Mouse (Mus musculus) forebrain, embryonic 16.5 days (tissue): ENCODE measurements around the gene Gimap9. TPM values are rescaled to one million over a fixed set of nuclear protein-coding genes. Genes with fewer than 3 reads are reported as not detected.

Experiments
- ATAC-seq: fragments of 200-750 bp; cut with Nextera tagmentation; 2 replicates; pipeline ENCODE4 v1.8.0; 2017; ENCODE audit warnings: mild to moderate bottlenecking, moderate library complexity
- H3K27ac ChIP-seq: fragments of 300-500 bp; sonication (generic); 2 replicates; pipeline ENCODE4 v1.5.1; 2014; ENCODE audit warnings: low read length, control low read depth
- H3K27me3 ChIP-seq: fragments of 300-500 bp; sonication (generic); replicated peaks from 2 replicates; pipeline ENCODE4 v1.6.1; 2014; ENCODE audit warnings: low read length; ENCODE audit not compliant: control insufficient read depth, insufficient read depth
- H3K36me3 ChIP-seq: fragments of 300-500 bp; sonication (generic); 2 replicates; pipeline ENCODE4 v1.6.1; 2014; ENCODE audit not compliant: control insufficient read depth, insufficient read depth
- H3K4me1 ChIP-seq: fragments of 300-500 bp; sonication (generic); replicated peaks from 2 replicates; pipeline ENCODE4 v1.6.1; 2014; ENCODE audit warnings: low read length; ENCODE audit not compliant: control insufficient read depth, insufficient read depth
- H3K4me2 ChIP-seq: fragments of 300-500 bp; sonication (generic); 2 replicates; pipeline ENCODE4 v1.6.1; 2014; ENCODE audit warnings: mild to moderate bottlenecking, low read length, control low read depth
- H3K4me3 ChIP-seq: fragments of 300-500 bp; sonication (generic); replicated peaks from 2 replicates; pipeline ENCODE4 v1.5.1; 2014; ENCODE audit warnings: mild to moderate bottlenecking, low read length, control low read depth
- H3K9ac ChIP-seq: fragments of 300-500 bp; sonication (generic); replicated peaks from 2 replicates; pipeline ENCODE4 v1.6.1; 2014; ENCODE audit warnings: low read depth, low read length, control low read depth
- H3K9me3 ChIP-seq: fragments of 300-500 bp; sonication (generic); 2 replicates; pipeline ENCODE4 v1.6.1; 2016; ENCODE audit warnings: low read length; ENCODE audit not compliant: control insufficient read depth
- WGBS: fragments of 180-500 bp; shearing (Covaris S2); extraction: QIAGEN DNeasy Blood & Tissue Kit; methylation state at CpG from one replicate; pipeline ENCODE4 v1.1.7; 2014; 5-methylcytosine and 5-hydroxymethylcytosine counted together
- polyA plus RNA-seq: library from polyadenylated mRNA; unstranded; fragments of >200 nt; fragmentation: Nextera tagmentation; extraction: Ambion mirVana; gene quantifications from 2 replicates; pipeline ENCODE4 v1.2.1, GENCODE M21; 2015

Gene Gimap9
- polyA plus RNA-seq, 1 experiment from 2014 or later = 2.0 TPM

DNA sequence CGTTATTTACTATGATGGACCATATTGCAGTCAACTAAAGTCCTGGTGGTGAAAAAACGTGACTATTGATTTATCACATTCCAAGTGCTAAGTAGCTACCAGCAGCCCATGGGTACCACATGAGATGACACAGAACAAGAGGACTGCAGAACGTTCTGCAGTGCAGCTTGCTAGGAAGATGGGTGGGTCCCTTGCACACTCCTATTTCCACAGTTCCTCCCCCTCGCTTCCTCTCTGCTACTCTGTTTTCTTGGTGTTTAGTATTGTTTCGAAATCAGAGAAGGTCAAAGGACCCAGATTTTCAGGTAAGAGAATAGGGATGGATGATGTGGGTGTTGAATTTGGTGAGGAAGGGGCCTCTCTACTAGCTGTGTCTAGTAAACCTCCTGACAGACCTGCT, 8.4 kb downstream of the Gimap9 start, which contains the start of gene Gimap4:
Gene Gimap4 (plus strand): TSS at position 231 of the 400 bp plus-strand sequence.
- Histone ChIP-seq H3K4me1 (no peaks in the 10 kb centered on the region), H3K36me3 (no peaks in the 10 kb centered on the region), H3K9me3 (no peaks in the 10 kb centered on the region), H3K9ac (no peak within 1 kb of the TSS), H3K4me2 (no peak within 1 kb of the TSS), H3K27ac (no peak within 1 kb of the TSS), H3K27me3 (no peaks in the 10 kb centered on the region), H3K4me3 (no peak within 1 kb of the TSS)
- 77% methylated on average over 5 of the region's 5 CpGs for WGBS
- ATAC-seq = no peak

DNA sequence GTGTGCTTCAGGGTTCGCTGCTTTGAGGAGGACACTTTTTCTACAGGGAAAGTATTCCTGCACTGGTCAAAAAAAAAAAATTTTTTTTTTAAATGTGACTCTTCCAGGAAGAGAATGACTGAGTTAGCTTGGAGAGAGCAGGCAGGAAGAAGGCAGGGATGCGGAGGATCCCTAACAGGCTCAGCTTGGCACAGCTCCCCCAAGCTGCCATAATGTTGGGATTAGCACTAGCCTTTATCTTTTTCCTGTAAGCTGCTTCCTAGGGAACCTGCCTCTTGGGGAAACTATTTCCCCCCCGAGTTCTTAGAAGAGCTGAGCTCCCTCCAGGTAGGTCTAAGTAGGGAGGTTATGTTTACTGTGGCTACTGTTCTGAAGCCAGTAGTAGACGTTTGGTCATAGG, 8.9 kb downstream of the Gimap9 start:
- Histone ChIP-seq H3K27ac (no peak overlapping the region), H3K36me3 (no peaks in the 10 kb centered on the region), H3K27me3 (no peaks in the 10 kb centered on the region), H3K4me2 (no peak overlapping the region), H3K4me3 (no peak overlapping the region), H3K9me3 (no peaks in the 10 kb centered on the region), H3K9ac (no peak overlapping the region), H3K4me1 (no peaks in the 10 kb centered on the region)
- ATAC-seq = no peak
- WGBS = 47% methylated on average over 4 of the region's 4 CpGs

DNA sequence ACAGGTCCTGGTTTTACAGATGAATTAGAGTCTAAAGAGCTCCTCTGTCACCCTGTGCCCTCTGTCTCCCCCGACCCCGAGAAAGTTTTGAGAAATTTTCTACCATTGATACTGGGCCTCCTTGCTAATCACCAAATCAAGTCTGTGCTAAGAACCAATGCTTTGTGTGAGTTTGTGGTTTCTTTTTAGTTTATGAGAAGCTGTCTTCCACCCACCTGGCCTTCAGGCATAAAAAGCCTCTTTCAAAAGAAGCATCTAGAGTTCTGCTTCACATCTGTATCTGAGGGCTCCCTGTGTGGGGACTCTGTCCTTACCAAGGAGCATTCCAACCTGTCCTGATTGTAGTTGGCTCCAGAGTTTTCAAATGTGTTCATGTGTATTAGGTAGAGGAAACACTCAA, 9.3 kb downstream of the Gimap9 start:
- no peaks in the 10 kb centered on the region for H3K4me1 ChIP-seq
- no peak for ATAC-seq
- H3K27ac ChIP-seq = no peak overlapping the region
- H3K4me3 ChIP-seq = no peak overlapping the region
- H3K27me3 ChIP-seq = no peaks in the 10 kb centered on the region
- no peak overlapping the region for H3K9ac ChIP-seq
- WGBS = 76% methylated on average over 2 of the region's 2 CpGs
- H3K36me3 ChIP-seq = no peaks in the 10 kb centered on the region
- H3K9me3 ChIP-seq = no peaks in the 10 kb centered on the region
- H3K4me2 ChIP-seq = no peak overlapping the region

DNA sequence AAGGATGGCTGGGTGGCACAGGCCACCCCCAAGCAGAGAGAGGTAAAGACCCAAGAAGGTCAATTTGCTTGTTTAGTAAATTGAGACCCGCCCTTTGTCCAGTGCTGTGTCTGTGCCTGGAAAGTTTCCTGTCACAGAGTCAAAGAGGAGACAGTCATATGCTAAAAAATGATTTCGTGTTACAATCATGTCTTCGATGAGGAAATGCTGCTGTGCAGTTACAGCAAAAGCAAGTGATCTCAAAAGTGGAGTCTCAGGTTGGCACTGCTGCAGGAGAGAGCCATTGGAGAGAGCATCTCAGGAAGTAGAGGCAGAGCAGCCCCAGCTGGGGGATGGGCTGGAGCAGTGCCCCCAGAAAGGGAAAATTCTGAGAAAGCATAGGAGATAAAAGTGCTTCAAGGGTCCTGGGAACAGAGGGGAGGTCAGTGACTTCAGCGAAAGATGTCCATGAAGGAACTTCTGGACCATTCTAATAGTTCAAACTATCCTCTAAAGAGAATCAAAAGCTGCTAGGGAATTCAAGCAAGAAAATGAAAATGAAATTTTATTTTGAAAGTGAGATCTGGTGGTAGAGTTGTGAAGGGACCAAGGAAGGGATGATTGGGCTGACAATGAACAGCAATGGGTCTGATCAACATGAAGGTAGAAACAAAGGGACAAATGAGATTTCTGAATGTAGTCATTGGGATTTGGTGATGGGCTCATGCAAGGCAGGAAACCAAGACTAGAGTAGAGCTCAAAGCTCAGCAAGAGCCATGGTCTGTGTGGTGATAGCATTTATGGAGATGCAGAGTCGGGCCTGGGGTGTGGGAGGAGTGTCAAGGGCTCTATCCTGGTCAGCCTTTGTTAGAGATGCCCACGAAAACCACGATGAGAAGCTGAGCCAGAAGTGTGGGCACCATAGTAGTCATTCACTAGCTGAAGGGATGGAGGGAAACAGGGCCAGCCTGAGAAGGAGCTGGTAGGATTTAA, 10.1 kb downstream of the Gimap9 start:
- no peak overlapping the region for H3K9ac ChIP-seq
- H3K27ac ChIP-seq = no peak overlapping the region
- H3K27me3 ChIP-seq = no peaks in the 10 kb centered on the region
- no peaks in the 10 kb centered on the region for H3K4me1 ChIP-seq
- no peak overlapping the region for H3K4me3 ChIP-seq
- H3K36me3 ChIP-seq = no peaks in the 10 kb centered on the region
- no peak overlapping the region for H3K4me2 ChIP-seq
- no peaks in the 10 kb centered on the region for H3K9me3 ChIP-seq
- ATAC-seq = no peak
- 88% methylated on average over 7 of the region's 7 CpGs for WGBS

DNA sequence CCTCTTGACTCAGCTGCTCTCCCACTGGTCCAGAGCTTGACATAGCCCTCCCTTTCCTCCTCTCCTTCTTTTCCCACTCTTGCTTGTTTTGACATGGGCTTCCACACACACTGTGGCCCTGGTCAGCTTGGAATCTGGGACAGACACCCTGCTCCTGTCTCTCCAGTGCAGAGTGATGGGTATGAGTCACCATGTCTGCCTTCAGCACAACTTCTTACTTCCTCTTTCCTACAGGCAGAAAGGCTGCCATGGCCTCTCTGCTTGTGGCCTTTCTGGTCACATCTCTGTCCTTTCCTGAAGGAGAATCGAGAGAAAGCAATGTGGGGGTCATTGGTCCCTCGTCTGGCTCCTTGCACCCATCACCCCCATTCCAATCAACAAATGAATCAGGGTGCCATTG, 11.1 kb downstream of the Gimap9 start:
- no peak for ATAC-seq
- H3K4me3 ChIP-seq = no peak overlapping the region
- WGBS = 72% methylated on average over 2 of the region's 2 CpGs
- no peaks in the 10 kb centered on the region for H3K27me3 ChIP-seq
- H3K4me1 ChIP-seq = no peaks in the 10 kb centered on the region
- H3K9me3 ChIP-seq = no peaks in the 10 kb centered on the region
- no peaks in the 10 kb centered on the region for H3K36me3 ChIP-seq
- no peak overlapping the region for H3K27ac ChIP-seq
- no peak overlapping the region for H3K9ac ChIP-seq
- no peak overlapping the region for H3K4me2 ChIP-seq

DNA sequence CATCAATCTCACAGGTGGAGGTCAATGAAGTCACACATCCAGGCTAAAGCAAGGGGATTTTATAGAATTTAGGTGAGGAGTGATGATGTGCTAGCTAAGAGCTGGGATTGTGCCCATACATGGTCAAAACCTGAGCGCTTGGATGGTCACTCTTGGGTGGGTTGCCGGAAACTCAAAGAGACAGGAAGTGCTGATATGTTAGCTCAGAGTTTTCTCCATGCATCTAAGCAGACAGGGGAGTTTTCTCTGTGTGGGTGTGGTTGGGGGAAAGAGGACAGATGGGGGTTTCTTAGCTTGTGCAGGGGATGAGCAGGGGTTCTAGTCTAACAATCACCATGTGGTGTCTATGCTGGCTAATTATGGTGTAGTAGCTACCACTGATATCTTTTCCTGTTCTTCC, 13.4 kb downstream of the Gimap9 start:
- WGBS = 95% methylated on average over 2 of the region's 2 CpGs

DNA sequence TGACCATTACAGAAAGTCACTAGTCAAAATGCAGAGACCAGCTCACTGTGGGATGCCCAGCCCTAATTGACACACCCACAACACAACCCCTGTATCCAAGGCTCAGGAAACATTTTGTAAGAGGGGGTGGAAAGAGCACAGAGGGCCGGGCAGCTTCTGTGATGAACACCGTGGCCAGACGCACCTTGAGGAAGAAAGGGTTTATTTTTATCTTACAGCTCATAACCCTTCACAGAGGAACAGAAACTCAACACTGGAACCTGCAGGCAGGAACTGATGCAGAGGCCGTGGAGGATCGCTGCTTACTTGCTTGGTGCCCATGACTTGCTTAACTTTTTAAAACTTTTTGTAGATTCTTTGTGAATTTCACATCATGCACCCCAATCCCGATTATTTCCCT, 17.0 kb downstream of the Gimap9 start:
- H3K27me3 ChIP-seq = no peaks in the 10 kb centered on the region
- WGBS = 89% methylated on average over 6 of the region's 6 CpGs

More for the DNA sequence above, 13.4 kb downstream of the Gimap9 start:
- Histone ChIP-seq H3K9me3 (no peaks in the 10 kb centered on the region), H3K9ac (no peak overlapping the region), H3K36me3 (no peaks in the 10 kb centered on the region), H3K4me2 (no peak overlapping the region), H3K27ac (no peak overlapping the region), H3K4me3 (no peak overlapping the region), H3K27me3 (no peaks in the 10 kb centered on the region), H3K4me1 (no peaks in the 10 kb centered on the region)
- no peak for ATAC-seq

DNA sequence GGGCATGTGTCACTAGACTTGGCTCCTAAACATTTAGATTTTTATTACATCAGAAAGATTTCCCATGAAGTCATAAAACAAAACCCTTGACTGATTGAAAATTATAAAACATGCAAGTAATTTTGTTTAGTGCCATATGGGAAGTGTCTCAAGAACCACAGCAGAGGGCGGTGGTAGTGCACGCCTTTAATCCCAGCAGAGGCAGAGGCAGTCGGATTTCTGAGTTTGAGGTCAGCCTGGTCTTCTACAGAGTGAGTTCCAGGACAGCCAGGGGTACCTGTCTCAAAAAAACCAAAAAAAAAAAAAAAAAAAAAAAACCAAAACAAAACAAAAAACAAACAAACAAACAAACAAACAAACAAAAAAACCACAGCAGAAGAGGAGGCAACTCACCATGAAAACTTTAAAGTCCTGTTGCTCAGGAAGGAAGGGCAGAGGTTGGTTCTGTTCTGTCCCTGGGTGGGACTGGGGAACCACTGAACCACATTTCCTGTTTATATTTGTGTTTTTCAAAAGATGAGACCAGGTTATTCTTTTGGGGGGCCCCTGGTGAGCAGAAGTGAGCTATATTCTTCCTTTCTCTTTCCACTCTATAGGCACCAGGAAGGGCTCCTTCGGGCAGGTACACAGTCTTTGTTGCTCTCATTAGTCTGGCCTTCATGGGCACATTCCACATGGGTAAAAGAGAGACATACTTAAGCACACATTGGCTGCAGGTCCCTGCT, 21.1 kb downstream of the Gimap9 start:
- Histone ChIP-seq H3K9ac (no peak overlapping the region), H3K27me3 (no peaks in the 10 kb centered on the region), H3K9me3 (no peaks in the 10 kb centered on the region), H3K27ac (no peak overlapping the region), H3K4me2 (no peak overlapping the region), H3K4me3 (no peak overlapping the region), H3K4me1 (no peaks in the 10 kb centered on the region), H3K36me3 (no peaks in the 10 kb centered on the region)
- WGBS = 68% methylated on average over 4 of the region's 4 CpGs
- ATAC-seq = no peak

More for the DNA sequence above, 17.0 kb downstream of the Gimap9 start:
- H3K4me3 ChIP-seq = no peak overlapping the region
- H3K9me3 ChIP-seq = no peaks in the 10 kb centered on the region
- H3K36me3 ChIP-seq = no peaks in the 10 kb centered on the region
- ATAC-seq = no peak
- no peak overlapping the region for H3K9ac ChIP-seq
- no peak overlapping the region for H3K4me2 ChIP-seq
- H3K27ac ChIP-seq = no peak overlapping the region
- no peaks in the 10 kb centered on the region for H3K4me1 ChIP-seq

DNA sequence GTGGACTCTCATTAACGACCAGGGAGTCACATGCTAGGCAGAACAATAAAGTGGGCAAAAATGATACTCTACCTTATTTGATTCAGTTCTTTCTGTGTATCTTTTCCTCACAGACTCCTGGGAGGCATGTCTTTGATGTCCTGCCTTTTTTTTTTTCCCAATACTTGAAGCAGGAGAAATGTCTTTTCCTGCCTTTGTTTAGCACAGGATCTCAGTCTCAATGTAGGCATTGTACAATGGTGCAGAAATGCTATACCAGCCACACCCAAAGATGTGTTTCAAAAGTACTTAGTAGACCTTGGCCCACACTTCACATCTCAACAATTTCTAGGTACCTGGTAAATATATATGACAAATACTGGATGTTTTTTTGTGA, 21.6 kb downstream of the Gimap9 start:
- no peaks in the 10 kb centered on the region for H3K27me3 ChIP-seq
- H3K9ac ChIP-seq = no peak overlapping the region
- no peak overlapping the region for H3K27ac ChIP-seq
- no peak overlapping the region for H3K4me3 ChIP-seq
- H3K9me3 ChIP-seq = no peaks in the 10 kb centered on the region
- WGBS = 33% methylated on average over 1 of the region's 1 CpGs
- H3K4me2 ChIP-seq = no peak overlapping the region
- no peak for ATAC-seq
- H3K36me3 ChIP-seq = no peaks in the 10 kb centered on the region
- H3K4me1 ChIP-seq = no peaks in the 10 kb centered on the region
